Mouse (Mus musculus): ENCODE measurements around the gene Gm3285. TPM values are rescaled to one million over a fixed set of nuclear protein-coding genes. Genes with fewer than 3 reads are reported as not detected.

Gene Gm3285
- total RNA-seq (2022) = not detected

DNA sequence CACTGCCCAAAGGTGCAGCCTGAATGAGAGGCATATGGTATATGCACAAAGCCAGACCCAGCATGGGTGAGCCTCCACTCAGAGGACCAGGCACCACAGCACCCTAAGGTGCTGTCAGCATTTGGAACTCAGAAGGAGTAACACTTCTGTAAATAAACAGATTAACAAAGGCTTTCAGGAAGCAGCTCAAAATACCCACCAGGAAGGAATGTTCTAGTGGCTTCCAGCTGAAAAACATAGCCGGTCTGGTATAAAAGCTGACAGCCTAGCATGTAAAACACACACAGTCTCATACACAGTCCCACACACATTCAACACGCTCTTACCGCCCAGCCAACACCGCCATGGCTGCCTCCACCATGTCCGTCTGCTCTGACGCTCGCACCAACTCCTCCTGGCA is at the start of gene Gm3285:
Gene Gm3285, plus strand, starts transcription at position 301 of the 400 bp plus-strand sequence.
- DNase-seq (ENCODE audit: low spot score in 2 of 2) = no peak

DNA sequence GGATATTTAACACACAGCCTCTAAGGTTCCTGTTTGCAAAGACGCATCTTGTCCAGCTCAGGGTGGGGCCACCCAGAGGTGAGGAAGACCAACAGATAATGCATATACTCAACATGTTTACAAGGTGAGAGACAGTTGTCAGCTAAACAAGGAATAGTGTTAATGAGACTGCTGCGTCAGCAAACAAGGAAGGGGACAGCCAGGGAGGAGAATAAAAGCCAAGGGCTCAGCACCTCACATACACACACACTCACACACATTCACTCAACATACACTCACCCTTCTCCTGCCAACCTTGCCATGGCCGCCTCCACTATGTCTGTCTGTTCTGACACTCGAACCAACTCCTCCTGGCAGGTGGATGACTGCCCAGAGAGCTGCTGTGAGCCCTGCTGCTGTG is 47.4 kb upstream of the Gm3285 start, which contains the start of gene Gm2696:
Gene Gm2696, plus strand, starts transcription at position 301 of the 400 bp plus-strand sequence.
- DNase-seq (ENCODE audit: low spot score in 2 of 2) = no peak

DNA sequence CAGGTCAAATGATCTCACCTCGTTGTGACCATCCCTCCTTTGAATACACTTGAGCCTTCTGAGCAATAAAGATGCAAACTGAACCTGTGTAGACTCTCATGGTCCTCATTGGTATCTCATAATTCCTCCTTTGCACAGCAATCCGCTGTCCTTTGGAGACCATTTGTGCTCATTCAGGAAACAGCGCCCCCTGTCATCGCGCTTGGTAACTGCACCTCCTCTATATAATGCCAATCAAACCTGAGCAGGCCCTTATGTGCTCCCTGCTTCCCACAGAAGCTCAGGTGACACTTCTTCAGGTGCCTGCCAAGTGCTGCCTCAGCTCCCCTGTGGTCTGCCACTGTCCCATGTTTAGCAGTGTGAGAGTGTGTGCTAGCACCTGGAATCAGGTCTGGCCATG is 46.3 kb upstream of the Gm3285 start:
- no peak for DNase-seq (ENCODE audit: low spot score in 2 of 2)

DNA sequence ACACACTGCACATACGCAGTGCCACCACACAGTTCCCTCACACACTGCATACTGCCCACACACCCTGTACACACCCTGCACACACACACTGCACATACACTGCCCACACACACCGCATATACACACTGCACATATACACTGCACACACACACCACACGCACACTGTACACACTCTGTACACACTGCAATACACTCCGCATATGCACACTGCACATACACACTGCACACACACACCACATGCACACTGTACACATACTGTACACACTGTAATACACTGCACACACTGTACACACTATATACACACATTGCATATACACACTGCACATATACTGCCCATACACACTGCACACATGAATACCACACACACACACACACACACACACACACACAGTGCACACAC is 43.3 kb upstream of the Gm3285 start:
- no peak for DNase-seq (ENCODE audit: low spot score in 2 of 2)

DNA sequence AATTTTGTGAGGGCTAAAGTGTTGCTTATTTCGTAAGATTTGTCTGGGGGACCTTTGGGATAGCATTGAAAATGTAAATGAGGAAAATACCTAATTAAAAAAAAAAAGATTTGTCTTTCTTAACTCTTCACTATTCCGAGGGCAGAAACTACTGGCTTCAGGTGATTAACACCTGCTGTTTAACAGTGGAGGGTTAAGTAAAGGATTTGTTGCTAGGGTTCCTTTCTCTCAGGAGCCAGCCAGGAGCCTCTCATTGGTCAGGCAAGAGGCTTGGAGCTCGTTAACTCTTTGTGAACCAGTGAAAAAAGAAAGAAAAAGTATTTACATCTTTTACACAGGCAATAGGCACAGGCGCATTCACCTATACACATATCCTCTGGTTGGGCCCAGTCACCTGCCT is 42.6 kb upstream of the Gm3285 start:
- no peak for DNase-seq (ENCODE audit: low spot score in 2 of 2)

DNA sequence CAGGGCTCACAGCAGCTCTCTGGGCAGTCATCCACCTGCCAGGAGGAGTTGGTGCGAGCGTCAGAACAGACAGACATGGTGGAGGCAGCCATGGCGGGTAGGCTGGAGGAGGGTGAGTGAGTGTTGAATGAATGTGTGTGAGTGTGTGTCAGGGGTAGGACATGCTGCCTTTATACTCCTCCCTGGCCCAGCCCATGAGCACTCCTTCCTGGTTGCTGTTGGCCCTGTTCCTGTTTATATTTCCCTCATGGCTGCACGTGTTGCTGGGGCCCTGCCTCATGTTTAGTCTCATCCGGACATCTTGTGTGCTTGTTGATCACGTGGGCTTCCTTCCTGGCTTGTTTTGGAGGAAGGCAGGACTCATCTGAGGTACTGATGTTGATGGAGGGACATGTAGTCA is 34.8 kb upstream of the Gm3285 start, which contains the start of gene Krtap10-4:
Gene Krtap10-4, minus strand, starts transcription at position 145 of the 400 bp plus-strand sequence.
- DNase-seq (ENCODE audit: low spot score in 2 of 2) = no peak

DNA sequence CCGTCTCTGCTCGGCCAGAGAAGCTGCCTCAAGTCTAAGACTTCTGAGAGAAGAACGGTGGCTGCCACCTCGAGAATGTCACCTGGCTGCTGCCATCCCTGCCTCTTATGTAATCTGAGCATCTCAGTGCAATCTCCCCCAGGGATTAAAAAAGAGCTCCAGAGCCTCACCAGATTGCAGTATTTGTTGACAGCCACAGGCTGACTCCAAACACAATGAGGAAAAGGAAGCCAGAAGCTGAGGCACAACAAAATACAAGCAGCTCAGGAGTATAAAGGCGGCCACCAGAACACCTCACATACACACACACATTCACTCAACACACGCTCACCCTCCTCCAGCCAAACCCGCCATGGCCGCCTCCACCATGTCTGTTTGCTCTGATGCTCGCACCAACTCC is 26.1 kb upstream of the Gm3285 start, which contains the start of gene Krtap10-10:
Gene Krtap10-10, plus strand, starts transcription at position 301 of the 400 bp plus-strand sequence.
- DNase-seq (ENCODE audit: low spot score in 2 of 2) = no peak

DNA sequence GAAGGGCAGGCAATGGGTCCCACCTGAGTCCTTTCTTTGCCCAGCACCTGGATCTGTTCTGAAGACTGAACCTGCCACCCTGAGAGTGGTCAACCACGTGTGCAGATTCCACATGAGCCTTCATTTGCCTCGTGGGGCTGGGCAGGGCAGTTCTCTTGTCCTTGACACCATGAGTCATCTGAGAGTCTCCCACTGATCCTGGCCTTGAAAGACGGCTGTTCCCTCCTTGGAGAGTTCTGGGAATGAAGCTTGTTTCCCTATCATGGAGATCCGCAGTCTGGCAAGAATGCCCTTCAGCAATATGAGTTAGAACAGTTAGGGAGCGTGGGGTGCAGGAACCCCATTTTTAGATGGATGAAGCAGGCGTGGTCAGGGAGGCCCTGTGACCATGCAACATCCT is 22.8 kb upstream of the Gm3285 start:
- DNase-seq (ENCODE audit: low spot score in 2 of 2) = no peak

DNA sequence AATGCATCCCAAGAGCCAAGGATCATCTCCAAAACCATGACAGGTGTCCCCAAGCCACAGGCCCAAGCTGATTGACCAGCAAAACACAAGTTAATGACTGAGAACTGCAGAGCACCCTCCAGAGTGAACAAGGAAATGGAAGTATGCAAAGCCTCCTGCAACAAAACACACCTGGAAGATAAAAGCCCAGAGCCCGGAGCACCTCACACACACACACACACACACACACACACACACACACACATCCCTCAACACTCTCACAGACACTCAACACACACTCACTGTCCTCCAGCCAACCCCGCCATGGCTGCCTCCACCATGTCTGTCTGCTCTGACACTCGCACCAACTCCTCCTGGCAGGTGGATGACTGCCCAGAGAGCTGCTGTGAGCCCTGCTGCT is 15.3 kb upstream of the Gm3285 start, which contains the start of gene Gm36176:
Gene Gm36176, plus strand, starts transcription at position 301 of the 400 bp plus-strand sequence.
- no peak for DNase-seq (ENCODE audit: low spot score in 2 of 2)

DNA sequence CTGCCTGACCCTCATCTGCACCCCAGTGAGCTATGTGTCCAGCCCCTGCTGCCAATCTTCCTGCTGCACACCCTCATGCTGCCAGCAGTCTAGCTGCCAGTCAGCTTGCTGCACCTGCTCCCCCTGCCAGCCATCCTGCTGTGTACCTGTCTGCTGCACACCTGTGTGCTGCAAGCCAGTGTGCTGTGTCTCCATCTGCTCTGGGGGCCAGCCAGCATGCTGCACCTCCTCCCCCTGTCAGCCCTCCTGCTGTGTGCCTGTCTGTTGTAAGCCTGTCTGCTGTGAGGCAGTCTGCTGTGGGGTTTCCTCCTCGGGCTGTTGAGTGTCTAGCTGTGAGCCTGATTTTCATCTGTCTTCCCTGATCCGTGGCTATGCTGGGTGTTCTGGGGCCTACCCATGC is 14.8 kb upstream of the Gm3285 start:
- no peak for DNase-seq (ENCODE audit: low spot score in 2 of 2)

DNA sequence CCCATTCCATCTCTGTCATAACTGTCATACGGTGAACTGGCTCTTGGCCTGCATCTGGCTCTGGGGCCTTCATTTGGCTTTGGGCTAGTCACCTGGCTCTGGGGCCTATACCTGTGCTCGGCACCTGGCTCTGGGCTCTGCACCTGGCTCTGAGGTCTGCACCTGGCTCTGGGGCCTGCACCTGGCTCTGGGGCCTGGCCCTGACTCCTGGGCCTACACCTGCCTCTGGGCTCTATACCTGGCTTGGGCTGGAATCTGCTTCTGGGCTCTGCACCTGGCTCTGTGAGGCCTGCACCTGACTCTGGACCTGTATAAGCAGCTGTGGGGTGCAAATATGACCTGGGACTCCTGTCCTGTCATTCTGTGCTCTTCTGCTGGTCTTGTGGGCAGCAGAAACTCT is 14.2 kb upstream of the Gm3285 start:
- no peak for DNase-seq (ENCODE audit: low spot score in 2 of 2)

DNA sequence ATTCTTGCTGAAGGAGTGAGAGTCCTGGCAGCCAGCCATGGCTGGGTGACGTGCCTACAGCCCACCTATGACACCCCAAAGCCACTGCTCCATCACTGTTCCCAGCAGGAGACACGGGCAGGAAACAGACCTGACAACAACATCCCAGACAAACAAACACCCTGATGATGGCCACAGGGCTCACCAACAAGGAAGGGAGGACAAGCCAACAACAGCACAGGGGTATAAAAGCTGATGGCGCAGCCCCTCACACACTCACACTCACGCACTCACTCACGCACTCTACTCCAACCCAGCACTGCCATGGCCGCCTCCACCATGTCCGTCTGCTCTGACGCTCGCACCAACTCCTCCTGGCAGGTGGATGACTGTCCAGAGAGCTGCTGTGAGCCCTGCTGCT is 9.2 kb upstream of the Gm3285 start, which contains the start of gene Gm10318:
Gene Gm10318, plus strand, starts transcription at position 301 of the 400 bp plus-strand sequence.
- DNase-seq (ENCODE audit: low spot score in 2 of 2) = no peak

DNA sequence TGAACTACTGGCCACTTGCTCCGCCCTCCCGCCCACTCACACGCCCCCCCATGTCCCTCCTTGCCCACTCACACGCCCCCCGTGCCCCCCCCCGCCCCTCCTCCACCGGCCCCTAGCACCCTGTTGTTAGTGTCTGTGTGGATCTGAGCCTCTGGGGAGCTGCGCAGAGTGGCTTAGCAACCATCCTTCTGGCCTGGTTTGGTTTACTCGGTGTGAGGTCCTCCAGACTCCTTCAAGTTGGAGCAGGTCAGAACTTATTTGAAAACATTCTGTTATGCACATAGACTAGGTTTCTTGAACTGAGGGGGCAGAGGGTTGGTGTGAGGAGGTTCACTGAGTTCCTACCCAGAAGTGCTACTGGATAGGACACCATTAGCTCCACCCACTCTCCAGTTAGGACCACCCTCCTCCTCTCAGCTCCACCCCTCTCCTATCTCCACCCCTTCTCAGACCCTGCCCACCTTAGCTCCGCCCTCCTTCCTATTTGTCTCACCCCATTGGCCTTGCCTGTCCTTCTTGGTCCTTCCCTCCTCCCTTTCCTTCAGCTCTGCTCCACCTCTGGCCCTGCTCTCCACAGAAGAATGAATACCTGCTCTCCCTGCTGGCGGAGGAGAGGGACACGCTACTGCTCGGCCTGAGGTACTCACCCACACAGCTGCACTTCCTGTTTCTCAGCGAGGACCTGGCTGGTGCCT is 2.4 kb downstream of the Gm3285 start:
- DNase-seq (ENCODE audit: low spot score in 2 of 2) = no peak

DNA sequence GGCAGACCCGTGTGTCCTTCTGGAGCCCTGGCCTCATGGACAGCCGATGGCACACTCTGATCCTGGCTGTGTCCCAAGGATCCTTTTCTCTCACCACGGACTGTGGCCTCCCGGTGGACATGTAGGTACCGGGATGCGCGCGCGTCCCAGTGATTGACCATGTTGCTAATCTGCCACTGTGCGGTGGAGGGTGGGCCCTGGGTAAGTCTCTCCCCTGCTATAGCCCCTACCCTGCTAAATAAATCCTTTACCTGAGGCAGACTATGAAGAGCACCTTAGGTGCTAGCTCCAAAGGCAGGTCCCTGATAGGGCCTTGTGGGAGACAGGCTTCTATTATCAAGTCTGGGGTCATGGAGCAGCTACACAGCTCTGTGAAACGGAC is 3.0 kb downstream of the Gm3285 start:
- DNase-seq (ENCODE audit: low spot score in 2 of 2) = no peak

DNA sequence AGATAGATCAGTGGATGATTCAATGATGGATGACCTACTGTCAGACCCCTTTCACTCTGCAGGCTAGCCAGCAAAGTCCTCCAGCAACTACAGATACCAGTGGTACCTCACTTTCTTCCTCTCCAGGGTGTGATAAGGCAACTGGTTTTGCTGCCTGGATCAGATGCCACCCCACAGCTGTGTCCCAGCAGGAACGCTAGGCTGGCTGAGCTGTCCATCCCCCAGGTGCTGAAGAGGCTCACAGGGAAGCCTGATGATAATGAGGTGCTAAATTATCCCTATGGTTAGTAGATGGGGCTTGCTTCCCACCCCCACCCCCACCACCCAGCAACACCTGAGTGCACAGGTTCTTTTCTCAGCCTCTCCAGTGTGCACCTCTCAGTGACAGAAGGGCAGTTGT is 5.8 kb downstream of the Gm3285 start:
- DNase-seq (ENCODE audit: low spot score in 2 of 2) = no peak

DNA sequence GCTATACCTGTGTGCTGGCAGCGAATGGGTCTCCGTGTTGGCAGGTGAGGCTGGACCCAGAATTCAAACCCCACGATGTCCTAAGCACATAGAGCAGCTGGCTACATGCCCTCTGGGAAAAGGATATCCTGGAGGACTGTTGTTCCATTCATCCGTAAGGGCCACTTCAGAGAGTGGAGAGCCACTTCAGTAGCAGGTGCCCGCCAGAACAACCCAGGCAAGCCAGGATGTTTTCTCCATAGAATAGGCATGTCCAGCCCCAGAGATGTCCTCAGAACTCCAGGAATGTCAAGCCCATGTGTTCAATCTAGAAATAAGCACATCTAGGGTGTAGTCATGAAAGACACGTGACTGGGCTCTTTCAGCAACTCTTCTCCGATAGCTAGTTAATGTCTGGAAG is 7.9 kb downstream of the Gm3285 start:
- no peak for DNase-seq (ENCODE audit: low spot score in 2 of 2)

DNA sequence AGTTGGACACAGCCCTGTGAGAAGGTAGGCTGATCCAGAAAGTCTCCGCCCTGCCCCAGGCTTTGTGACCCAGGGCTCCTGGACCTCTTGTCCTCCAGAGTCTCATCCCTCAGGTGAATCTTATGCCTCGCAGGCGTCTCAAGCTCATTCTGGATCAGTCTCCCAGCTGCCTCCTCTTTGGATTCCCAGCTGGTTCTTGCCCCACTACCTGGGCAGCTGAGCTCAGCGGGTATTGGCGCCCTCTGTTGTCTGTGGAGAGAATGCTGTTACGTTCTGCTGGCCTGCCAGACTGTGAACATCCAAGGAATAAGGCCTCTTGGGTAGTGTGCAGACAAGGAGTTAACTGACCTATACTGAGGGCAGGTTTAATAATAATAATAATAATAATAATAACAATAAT is 17.2 kb downstream of the Gm3285 start:
- no peak for DNase-seq (ENCODE audit: low spot score in 2 of 2)

DNA sequence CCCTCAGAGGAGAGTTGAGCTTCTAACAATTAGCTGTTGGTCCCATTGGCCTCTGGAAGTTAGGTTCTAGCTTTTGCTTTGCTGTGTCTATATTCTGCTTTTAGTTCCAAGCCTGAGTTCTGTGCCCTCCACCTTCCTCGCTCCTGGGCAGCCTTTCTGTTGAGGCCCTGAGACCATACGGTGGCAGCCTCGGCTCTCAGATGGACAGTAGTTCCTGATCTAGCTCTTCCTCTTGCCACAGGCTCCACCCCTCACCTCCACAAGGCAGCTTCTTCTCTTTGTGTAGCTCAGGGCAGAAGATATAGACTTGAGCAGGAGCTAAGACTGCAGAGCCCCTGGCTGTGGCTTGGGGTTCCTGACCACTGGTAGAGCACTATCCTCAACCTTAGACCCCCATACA is 18.5 kb downstream of the Gm3285 start:
- DNase-seq (ENCODE audit: low spot score in 2 of 2) = no peak

DNA sequence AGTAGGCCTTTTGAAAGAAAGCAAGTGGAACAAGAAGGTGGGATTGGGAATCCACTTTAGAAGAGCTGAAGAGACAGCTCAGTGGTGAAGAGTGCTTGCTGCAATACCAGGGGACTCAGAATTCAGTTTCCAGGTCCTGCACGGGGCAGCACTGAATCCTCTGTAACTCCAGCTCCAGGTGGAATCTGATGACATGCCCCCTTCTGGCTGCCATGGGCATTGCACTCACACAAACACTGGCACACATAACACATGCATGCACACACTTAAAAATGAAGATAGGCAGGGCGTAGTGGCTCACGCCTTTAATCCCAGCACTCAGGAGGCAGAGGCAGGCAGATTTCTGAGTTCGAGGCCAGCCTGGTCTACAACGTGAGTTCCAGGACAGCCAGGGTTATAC is 20.8 kb downstream of the Gm3285 start:
- DNase-seq (ENCODE audit: low spot score in 2 of 2) = no peak

DNA sequence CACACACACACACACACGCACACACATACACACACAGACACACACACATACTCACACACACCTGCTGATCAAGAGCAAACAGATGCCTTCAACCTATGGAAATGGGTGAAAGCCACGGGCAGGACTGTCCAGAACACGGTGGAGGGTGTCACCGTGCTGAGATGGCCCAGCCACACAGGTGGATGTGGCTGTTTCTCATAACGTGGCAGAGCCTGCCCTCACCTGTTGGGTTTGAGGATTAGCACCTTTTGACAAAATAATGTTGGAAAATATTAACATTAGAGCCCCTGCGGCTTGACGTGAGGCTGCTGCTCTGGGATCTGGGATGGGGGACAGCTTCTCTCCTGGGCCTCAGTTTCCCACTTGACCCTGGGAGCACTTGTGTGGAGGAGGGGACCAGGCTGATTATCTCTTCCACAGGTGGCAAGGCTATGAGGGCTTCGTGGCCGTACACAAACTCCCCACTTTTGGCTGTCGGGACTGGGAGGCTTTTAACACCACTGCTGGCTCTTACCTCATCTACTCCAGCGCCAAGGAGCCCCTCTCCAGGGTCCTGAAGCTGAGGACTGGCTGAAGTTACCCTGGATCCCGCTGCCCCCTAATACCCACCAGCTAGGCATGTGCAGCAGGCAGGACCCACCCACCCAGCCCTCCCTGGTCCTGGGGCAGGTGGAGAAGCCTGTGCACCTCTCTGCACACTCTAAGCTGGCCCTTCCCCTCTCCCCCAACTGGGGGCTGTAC is 24.4 kb downstream of the Gm3285 start:
- no peak for DNase-seq (ENCODE audit: low spot score in 2 of 2)

DNA sequence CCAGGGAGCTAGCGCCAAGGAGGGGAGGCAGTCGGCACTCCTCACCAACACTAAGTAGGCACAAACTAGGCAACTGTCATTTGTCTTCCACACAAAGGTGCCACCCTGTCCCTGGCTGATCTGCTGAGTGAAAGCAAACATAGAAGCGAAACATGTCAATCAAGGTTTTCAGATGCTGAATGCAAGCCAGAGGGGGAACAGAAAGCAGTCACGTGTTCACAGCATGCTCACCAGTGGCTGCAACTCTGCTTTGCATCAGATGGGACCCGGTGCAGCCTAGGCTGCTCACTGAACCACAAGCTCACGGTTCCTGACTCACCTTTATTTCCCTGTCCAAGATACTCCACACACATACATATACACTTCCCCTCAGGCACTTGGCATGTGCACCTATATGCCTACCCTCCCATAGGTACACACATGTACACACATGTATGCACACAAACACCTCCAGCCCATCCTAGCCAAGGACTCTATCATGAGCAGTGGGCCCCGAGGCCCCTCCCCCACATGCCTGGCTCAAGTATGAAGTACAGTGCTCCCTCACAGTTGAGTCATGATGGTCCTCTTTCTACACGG is 29.3 kb downstream of the Gm3285 start:
- no peak for DNase-seq (ENCODE audit: low spot score in 2 of 2)

DNA sequence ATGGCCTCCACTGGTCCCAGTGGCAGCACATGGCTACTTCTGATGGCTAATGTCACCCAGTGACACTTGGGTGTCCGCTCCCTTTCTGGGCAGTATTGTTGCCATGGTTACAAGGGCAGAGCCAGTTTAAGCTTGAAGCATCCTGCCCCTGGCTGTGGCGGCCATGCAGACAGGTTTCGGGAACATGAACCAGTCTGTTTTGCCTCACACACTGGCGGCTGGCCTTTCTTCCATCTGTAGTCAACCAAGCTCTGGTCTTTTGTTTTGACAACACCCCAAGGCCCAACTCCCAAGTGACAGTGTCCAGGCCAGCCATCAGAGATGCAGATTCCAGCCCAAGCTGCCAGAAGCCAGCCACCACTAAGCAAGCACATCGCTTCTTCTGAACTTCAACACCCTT is 33.8 kb downstream of the Gm3285 start:
- DNase-seq (ENCODE audit: low spot score in 2 of 2) = no peak

Data from gastrocnemius, adult 8-10 months (tissue).